Mouse (Mus musculus) olfactory bulb, adult 2 months (tissue): ENCODE data around the gene Pidd1.

ENCODE experiments used
- CTCF ChIP-seq: fragments of 200-500 bp; IDR thresholded peaks from 2 replicates; pipeline ENCODE4 v1.5.1; 2012; ENCODE audit warnings: low read depth, mild to moderate bottlenecking, low read length, moderate library complexity; ENCODE audit not compliant: insufficient read depth
- POLR2A ChIP-seq: fragments of 200-500 bp; IDR thresholded peaks from 2 replicates; pipeline ENCODE4 v1.6.1; 2012; ENCODE audit warnings: mild to moderate bottlenecking, low read depth, low read length, moderate library complexity; ENCODE audit not compliant: insufficient read depth

DNA sequence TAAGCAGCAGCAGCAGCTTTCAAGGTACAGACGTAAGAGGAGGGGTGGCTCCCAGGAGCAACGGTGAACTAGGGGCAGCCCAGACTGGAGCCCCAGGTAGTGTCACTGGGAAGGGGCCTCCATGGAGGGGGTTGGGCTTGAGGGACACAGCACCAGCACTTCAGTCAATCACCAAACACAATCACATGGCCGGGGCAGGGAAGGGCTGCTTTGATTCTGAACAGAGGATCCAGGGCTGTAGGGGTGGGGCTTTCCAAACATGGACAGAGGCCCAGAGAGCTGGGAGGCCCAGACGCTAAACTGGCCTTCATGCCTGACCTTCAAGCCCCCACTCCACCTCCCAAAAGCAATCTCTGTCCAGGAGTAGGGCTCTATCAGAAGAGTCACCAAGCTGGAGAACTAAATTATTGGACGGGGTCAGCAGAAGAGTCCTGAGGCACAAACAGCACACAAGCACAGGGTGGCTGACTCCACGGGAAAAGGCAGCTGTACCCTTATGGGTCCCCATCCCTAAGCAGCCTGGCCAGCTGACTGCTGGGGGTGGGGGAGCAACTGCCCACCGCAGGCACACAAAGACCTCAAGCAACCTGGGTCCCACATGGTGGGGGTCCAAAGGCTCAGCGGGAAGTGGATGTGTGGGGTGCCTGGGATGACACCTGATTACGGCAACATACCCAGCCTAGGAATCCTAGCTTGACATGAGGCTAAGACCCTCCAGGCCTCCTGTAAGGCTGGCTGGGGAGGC, 13.8 kb downstream of the Pidd1 start:
- TF ChIP-seq CTCF (no peak), POLR2A (no peak)
